Mouse (Mus musculus) lung, postnatal 10 days (tissue): ENCODE measurements around the gene Padi6.

ENCODE experiments used
- DNase-seq: peaks from one replicate; pipeline ENCODE4 v3.0.0; 2021

Padi6 gene

DNA sequence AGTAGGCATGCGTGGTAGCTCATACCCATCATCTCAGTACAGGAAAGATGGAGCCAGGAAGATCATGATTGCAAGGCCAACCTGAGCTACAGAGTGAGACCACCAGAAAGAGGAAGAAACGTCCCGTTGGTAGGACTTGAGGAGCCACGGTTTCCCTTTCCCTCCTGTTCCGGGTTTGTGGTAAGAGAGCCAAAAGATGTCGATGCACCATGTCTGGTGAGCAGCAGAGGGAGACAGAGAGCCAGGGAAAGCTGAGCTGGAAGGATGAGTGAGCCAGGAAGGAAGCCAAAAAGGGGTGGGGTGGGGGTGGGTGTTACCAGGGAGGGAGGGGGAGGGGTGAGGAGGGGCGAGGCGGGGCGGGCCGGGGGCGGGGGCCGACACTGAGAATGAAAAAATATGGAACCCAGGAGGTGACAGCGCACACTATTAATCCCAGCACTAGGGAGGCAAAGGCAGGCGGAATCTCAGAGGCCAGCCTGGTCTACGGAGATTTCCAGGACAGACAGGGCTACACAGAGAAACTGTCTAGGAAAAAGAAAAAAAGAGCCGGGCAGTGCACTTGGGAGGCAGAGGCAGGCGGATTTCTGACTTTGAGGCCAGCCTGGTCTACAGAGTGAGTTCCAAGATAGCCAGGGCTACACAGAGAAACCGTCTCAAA, 62.6 kb downstream of the Padi6 start:
- peak; percentile 93 for DNase-seq

- peak; percentile 45 for DNase-seq
Observed at GRCm38 (mm10) chr4:140679038-140679437, 63.4 kb downstream of the Padi6 start.
